ENCODE assay signal across 8 mouse cellular contexts in the genomic region with DNA sequence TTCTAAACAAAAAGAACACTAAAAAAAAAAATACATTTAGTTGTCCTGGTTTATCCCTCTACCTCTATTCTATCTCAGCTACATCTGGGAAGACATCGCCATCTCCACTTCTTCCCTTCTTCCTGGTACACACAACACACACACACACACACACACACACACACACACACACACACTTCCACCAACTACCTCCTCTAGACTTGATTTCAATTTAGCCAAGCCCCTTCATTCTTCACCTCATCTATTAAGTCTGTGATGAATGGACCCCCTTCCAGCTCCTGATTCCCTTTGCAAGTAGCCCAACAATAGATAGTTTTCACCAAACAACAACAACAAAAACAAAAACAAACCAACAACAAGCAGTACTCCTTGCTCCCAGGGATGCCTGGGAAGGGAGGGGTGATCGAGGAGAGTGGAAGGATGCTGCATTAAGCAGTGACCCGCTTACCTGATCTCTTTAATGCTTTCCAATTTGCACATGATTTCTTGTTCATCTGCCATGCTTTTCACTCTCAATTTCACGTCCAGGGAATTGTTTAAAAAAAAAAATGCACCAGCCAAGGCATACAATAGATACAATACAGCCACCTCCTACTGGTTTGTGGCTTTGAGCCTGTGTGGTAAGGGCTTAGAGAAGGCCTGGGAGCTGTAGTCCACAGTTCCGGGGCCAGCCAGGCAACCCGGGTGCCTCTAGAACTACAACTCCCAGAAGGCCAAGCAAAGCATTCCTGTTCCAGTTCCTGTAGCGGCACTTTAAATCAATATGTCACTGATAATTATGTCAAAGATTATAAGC. TPM values are rescaled to one million over a fixed set of nuclear protein-coding genes. Genes with fewer than 3 reads are reported as not detected.
DNase-seq lines count a peak whose midpoint lies in the region; ATAC-seq and TF ChIP-seq lines count a peak whose summit lies in the region.

A gene (minus strand): TSS at position 706 of the 796 bp plus-strand sequence.

- no peak for TF ChIP-seq EP300 in MEL (IDR thresholded peaks at IDR 0.05; ENCODE audit: low read depth in 1 of 2, low read length in 2 of 2)

- H3K27ac ChIP-seq in MEL (ENCODE audit: control insufficient read depth, low read depth, low read length) = no peak within 1 kb of the TSS
- peak within 1 kb of the TSS; percentile 83 for H3K27ac ChIP-seq in hindbrain, embryonic 10.5 days
- H3K27ac ChIP-seq in lung, embryonic 15.5 days = no peak within 1 kb of the TSS
- H3K27ac ChIP-seq in olfactory bulb, adult 2 months (ENCODE audit: insufficient read depth, low read depth, low read length) = peak within 1 kb of the TSS; percentile 66

- ATAC-seq in frontal cortex, adult (ENCODE audit: low TSS enrichment) = peak; percentile 100
- peak; percentile 99 for ATAC-seq in lung, embryonic 15.5 days (ENCODE audit: borderline replicate concordance, extremely low read depth, low FRiP score, low TSS enrichment)

- no peaks in the 10 kb centered on the region for H3K9me3 ChIP-seq in MEL (replicated peaks; ENCODE audit: insufficient read depth, low read length)
- H3K9me3 ChIP-seq in hindbrain, embryonic 10.5 days = no peaks in the 10 kb centered on the region
- no peaks in the 10 kb centered on the region for H3K9me3 ChIP-seq in lung, embryonic 15.5 days

- H3K9ac ChIP-seq in MEL (ENCODE audit: control insufficient read depth, low read depth, low read length, poor library complexity, severe bottlenecking) = no peak within 1 kb of the TSS
- no peak within 1 kb of the TSS for H3K9ac ChIP-seq in lung, embryonic 15.5 days

- no peaks in the 10 kb centered on the region for H3K36me3 ChIP-seq in MEL (ENCODE audit: control insufficient read depth in 1 of 2, insufficient read depth in 2 of 2, low read length in 2 of 2)
- H3K36me3 ChIP-seq in hindbrain, embryonic 10.5 days = no peaks in the 10 kb centered on the region
- no peaks in the 10 kb centered on the region for H3K36me3 ChIP-seq in lung, embryonic 15.5 days

- 20% methylated on average over 7 of the region's 7 CpGs for WGBS in hindbrain, embryonic 10.5 days
- 16% methylated on average over 7 of the region's 7 CpGs for WGBS in lung, embryonic 15.5 days
- WGBS in olfactory bulb, adult 2 months = 18% methylated on average over 7 of the region's 7 CpGs

- no peaks in the 10 kb centered on the region for H3K79me2 ChIP-seq in MEL (ENCODE audit: control insufficient read depth, insufficient read depth, low read length, poor library complexity)

- no peak for TF ChIP-seq CTCF in MEL (IDR thresholded peaks at IDR 0.05 in 2 of 3, conservative IDR thresholded peaks at IDR 0.05 in 1 of 3; ENCODE audit: control insufficient read depth in 1 of 3, insufficient read depth in 1 of 3, low read depth in 2 of 3, low read length in 3 of 3, poor library complexity in 1 of 3, severe bottlenecking in 1 of 3)
- TF ChIP-seq CTCF in olfactory bulb, adult 2 months (IDR thresholded peaks at IDR 0.05; ENCODE audit: insufficient read depth, low read depth, low read length) = no peak

- no peak for TF ChIP-seq RAD21 in MEL (IDR thresholded peaks at IDR 0.05; ENCODE audit: low read depth, low read length)

- peak within 1 kb of the TSS; percentile 50 for H3K4me2 ChIP-seq in lung, embryonic 15.5 days

- peak; percentile 9 for DNase-seq in MEL (ENCODE audit: low read depth, low spot score)
- DNase-seq in cerebellum, adult 18-20 months = peak; percentile 72 to 85
- DNase-seq in hindbrain, embryonic 10.5 days (ENCODE audit: low spot score) = peak; percentile 70
- DNase-seq in layer of hippocampus, adult 9-10 months (ENCODE audit: low spot score) = peak; percentile 52
- peak; percentile 71 for DNase-seq in thymus, postnatal 0 days (ENCODE audit: low spot score)

- no peaks in the 10 kb centered on the region for H3K27me3 ChIP-seq in MEL (ENCODE audit: control insufficient read depth in 1 of 2, insufficient read depth in 2 of 2, low read length in 2 of 2)
- H3K27me3 ChIP-seq in hindbrain, embryonic 10.5 days (ENCODE audit: insufficient read depth, poor library complexity, severe bottlenecking) = no peaks in the 10 kb centered on the region
- H3K27me3 ChIP-seq in lung, embryonic 15.5 days = no peaks in the 10 kb centered on the region

- TF ChIP-seq POLR2A in MEL (IDR thresholded peaks at IDR 0.05; ENCODE audit: control insufficient read depth in 1 of 2, insufficient read depth in 1 of 2, low read depth in 1 of 2, low read length in 2 of 2, poor library complexity in 1 of 2) = no peak
- TF ChIP-seq POLR2A in olfactory bulb, adult 2 months (IDR thresholded peaks at IDR 0.05; ENCODE audit: insufficient read depth, low read depth, low read length) = no peak

- H3K4me3 ChIP-seq in MEL (ENCODE audit: control insufficient read depth in 1 of 2, insufficient read depth in 1 of 2, low read depth in 2 of 2, low read length in 2 of 2) = no peak within 1 kb of the TSS
- H3K4me3 ChIP-seq in hindbrain, embryonic 10.5 days = peak within 1 kb of the TSS; percentile 52
- H3K4me3 ChIP-seq in lung, embryonic 15.5 days = peak within 1 kb of the TSS; percentile 44
- H3K4me3 ChIP-seq in olfactory bulb, adult 2 months (ENCODE audit: insufficient read depth, low read depth, low read length) = peak within 1 kb of the TSS; percentile 46

- H3K4me1 ChIP-seq in MEL (ENCODE audit: control insufficient read depth in 1 of 2, insufficient read depth in 2 of 2, low read length in 2 of 2) = no peaks in the 10 kb centered on the region
- H3K4me1 ChIP-seq in hindbrain, embryonic 10.5 days (replicated peaks) = no peaks in the 10 kb centered on the region
- no peaks in the 10 kb centered on the region for H3K4me1 ChIP-seq in lung, embryonic 15.5 days
- no peaks in the 10 kb centered on the region for H3K4me1 ChIP-seq in olfactory bulb, adult 2 months (ENCODE audit: control insufficient read depth, insufficient read depth, low read length)

TF ChIP-seq in MEL, 35 proteins besides CTCF, POLR2A, EP300 and RAD21:
- TF ChIP-seq SMC3 (IDR thresholded peaks at IDR 0.05; ENCODE audit: low read depth, low read length) (no peak), HCFC1 (IDR thresholded peaks at IDR 0.05; ENCODE audit: low read depth, low read length) (peak; percentile 60)

RNA-seq across cellular contexts. Expression of the gene that starts here (rescaled TPM):
- 0.08 TPM in 1 of 2 replicates, not detected in the other for total RNA-seq in MEL (2012; rRNA removed)
- under 1 TPM in 1 of 2 experiments, not detected in 1; 0.10 TPM for polyA plus RNA-seq in MEL (2012; ENCODE audit: insufficient read depth in 1 of 2, insufficient read length in 2 of 2, low read depth in 1 of 2, low replicate concordance in 2 of 2, missing spikeins in 1 of 2)
- polyA plus RNA-seq in hindbrain, embryonic 10.5 days (2016; fragmentation: Nextera tagmentation; extraction: Ambion mirVana) = 32.3 and 34.5 TPM in 2 replicates
- polyA plus RNA-seq in lung, embryonic 15.5 days (2015; fragmentation: Nextera tagmentation; extraction: Ambion mirVana) = 17.4 and 17.5 TPM in 2 replicates
- not detected in 2 replicates for polyA plus RNA-seq in olfactory bulb, adult 2 months (2012; ENCODE audit: insufficient read depth, insufficient read length, low replicate concordance, missing spikeins)
- 9.9 and 11.9 TPM in 2 replicates for polyA plus RNA-seq in thymus, postnatal 0 days (2015; fragmentation: Nextera tagmentation; extraction: Ambion mirVana)

Comparison
In these comparisons a context has a peak if more than half of its experiments do, and no peak if none do; other contexts are left out.
1. Peak in DNase-seq in MEL; RNA of the gene not detected or under 1 TPM.
2. DNase-seq: peak in every context shown above with its lines; median percentile 78 in cerebellum, adult 18-20 months; 71 in thymus, postnatal 0 days; 70 in hindbrain, embryonic 10.5 days; 52 in layer of hippocampus, adult 9-10 months; 9 in MEL.
3. H3K27ac ChIP-seq: peak in hindbrain, embryonic 10.5 days (single experiment) and olfactory bulb, adult 2 months (single experiment); none in MEL (single experiment) and lung, embryonic 15.5 days (single experiment).
4. H3K4me3 ChIP-seq: peak in hindbrain, embryonic 10.5 days (single experiment), lung, embryonic 15.5 days (single experiment) and olfactory bulb, adult 2 months (single experiment); none in MEL (0 of 2).